Mouse (Mus musculus): Measurements from ENCODE around the gene Eya4.

The Eya4 gene

DNA sequence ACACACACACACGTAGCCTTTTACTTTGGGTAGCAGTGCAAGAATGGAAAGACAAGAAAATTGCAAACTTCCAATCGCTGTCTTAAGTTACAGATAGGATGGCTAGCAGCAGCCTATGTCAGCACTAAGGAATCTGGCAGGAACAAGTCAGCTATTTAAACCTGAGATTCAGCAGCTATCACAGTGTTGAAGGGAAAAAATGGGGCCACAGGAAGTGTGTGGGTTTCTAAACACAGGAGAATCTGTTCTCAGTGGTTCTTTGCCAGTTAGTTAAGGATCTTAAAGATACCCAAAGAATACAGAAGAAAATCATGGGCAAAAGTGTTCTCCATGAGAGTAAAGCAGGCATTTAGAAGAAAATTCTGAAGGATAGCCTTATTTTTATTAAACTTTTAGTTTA lies 206.0 kb downstream of the Eya4 start:
- no peak for DNase-seq

DNA sequence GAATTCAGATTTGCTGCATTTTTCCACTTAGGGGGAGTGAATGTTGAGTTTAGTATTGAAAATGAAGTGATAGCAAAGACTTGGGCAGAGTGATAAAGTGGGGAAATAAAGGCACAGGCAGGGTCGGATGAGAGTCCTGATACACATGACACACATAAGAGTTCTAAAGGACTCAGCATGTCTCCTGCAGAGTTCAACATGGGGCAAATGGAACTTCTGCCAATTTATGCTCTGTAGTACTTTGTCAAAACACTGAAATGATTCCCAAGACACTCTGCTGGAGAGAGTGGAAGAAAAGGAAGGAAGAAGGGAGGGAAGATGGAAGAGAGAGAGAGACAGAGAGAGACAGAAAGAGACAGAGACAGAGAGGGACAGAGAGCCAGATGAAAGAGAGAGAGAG lies 222.6 kb downstream of the Eya4 start:
- DNase-seq, result no peak

GRCm38 (mm10) chr10:23127151-23127550 lies 223.4 kb downstream of the Eya4 start:
- no peak for DNase-seq

- no peak for DNase-seq
Observed at GRCm38 (mm10) chr10:23126529-23126928, 224.1 kb downstream of the Eya4 start.

- no peak for DNase-seq
Observed at GRCm38 (mm10) chr10:23120437-23120836, 230.1 kb downstream of the Eya4 start.

GRCm38 (mm10) chr10:23116786-23117410 lies 233.7 kb downstream of the Eya4 start:
- peak; percentile 42 for DNase-seq

GRCm38 (mm10) chr10:23116063-23116462 lies 234.5 kb downstream of the Eya4 start:
- DNase-seq, result no peak

GRCm38 (mm10) chr10:23115321-23115720 lies 235.3 kb downstream of the Eya4 start:
- DNase-seq, result no peak

DNA sequence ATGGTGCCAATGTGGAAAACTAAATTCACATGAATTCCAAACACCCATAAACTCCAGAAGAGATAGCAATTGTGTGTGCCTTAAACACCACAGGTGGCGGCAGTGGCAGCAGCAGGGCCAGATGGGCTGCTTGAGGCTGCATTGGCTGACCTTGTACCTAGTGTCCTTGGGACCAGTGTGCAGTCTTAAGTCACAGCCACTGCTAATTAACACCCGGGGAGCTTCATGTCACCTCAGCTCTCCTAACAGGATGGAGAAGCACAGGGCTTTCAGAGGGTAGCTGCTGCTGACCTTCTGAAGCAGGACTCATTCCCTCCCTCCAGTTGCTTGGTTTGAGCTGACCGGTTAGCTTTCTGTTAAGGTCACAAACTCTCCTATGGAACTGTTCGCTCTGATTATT lies 242.5 kb downstream of the Eya4 start:
- DNase-seq, result no peak

DNA sequence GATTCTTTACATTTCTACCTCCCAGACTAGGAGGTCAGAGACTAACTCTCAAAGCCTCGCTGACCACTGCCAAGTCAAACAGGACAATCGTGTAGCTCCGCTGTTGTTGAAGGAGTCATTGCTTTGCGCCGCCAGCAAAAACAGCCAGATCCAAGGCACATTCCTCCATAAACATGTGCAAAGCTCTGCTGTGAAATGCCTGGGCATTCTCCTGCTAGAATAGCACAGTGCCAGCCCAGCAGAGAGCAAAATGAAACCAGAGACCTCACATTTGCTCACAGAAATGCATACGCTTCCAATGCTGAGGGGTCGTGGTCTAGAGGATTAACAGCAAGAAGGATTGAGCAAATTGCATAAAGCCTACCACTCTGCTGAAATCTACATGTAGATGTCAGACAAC lies 258.1 kb downstream of the Eya4 start:
- no peak for DNase-seq

GRCm38 (mm10) chr10:23091552-23091951 lies 259.0 kb downstream of the Eya4 start:
- DNase-seq, result no peak

- DNase-seq, result no peak
Observed at GRCm38 (mm10) chr10:23090323-23090722, 260.3 kb downstream of the Eya4 start.

DNA sequence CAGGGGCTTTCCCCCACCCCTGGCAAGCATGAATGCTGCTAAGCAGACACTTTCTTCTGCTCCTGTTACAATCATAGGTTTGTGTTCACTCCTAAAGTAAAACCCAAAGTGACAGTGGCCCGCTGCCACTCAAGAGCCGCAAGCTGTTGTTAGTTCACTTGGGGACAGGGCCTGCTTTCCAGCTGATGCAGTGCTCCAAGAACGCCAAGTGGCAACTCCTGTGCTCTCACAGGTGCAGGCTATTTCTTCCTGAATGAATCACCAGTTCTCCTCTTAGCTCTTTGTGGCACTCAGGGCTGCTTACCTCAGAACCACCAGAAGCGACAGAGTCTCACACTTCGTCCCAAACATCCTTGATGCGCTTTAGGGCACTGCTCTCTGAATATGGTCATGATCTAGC lies 261.3 kb downstream of the Eya4 start:
- no peak for DNase-seq

GRCm38 (mm10) chr10:23088764-23089163 lies 261.8 kb downstream of the Eya4 start:
- DNase-seq, result no peak

DNA sequence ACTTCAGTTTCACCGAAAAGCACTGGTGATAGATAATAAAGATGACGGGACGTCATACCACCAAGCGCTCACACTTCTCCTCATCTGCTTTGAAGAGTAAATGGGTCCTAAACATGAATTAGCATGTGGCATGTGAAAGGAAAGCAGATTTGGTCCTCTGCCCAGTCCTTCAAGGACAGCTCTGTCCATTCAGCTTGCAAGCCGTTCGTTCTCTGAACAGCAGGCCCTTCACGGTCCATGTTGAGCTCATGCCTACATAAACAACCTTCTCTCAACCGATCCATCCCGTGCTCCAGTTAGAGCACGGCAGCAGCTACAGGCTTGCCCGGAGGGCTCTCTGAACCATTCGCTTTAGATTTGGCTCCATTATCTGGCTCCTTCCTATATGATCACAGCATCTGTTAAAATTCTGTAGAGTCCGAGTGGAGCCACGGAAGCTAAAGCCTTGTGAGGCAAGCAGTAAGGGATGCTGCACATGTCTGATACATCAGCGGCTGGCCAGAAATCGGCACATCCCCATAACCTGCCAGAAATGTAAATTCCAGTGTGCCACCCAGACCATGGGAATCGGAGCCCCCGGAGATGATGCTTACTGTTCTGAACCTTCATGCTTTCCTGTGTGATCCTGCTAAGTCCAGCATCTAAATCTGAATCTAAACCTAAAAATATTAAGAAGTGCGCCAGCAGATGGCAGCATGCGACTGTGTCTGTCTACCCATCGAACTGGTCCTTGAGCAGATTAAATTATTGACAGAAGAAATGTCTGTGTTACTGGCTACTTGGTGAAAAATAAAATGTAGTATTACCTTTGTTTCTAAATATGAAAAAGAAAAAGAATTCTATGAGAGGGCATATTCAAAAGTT lies 264.0 kb downstream of the Eya4 start:
- DNase-seq, result peak; percentile 72

DNA sequence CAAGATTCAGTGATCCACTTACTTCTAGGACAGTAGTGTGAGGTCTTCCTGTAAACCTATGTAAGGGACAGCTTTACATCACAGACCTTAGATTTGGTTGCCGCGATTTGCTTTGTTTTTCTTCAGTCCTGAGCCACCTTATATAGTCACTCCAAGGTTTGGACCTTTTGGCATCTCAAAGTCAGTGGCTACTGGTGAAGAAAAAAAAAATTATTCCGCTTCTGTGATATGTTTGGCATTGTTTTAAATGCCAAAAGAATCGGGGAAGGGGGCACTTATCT lies 269.1 kb downstream of the Eya4 start:
- DNase-seq, result no peak

DNA sequence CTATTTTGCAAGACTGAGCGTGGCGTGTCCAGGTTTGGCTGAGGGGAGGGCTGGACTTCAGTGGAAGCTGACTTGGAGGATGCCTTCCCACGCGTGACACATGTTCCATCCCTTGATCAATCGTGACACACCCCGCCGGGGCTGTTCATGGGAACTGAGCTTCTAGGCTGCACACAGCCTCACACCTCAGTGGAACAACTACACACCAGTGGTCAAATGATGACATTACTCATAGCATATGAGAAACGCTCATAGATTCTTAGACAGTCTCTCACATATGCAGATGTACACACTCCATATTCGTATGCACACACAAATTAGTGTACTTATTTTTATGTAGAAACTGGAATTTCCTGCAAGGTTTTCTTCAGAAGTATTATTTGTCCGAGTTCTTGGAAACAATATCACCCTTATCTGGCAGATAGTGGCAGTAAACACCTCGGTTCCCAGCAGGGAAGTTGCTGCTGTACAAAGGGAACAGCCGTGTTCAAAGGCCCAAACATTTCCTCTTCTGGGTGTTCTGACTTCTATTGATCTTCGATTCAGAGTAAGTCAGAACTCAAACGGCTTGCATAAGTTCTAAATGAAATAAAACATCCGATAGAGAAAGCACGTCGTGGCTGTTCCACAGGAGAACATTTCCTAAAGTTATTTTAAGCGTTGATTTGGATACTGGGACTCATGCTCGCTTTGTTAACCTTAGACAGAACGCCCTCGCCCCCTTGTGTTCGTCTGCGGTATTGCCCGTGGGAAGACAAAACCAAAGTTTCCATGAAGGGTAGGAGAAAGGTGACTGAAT lies 269.6 kb downstream of the Eya4 start:
- peak; percentile 39 for DNase-seq

GRCm38 (mm10) chr10:23076691-23077385 lies 273.7 kb downstream of the Eya4 start:
- no peak for DNase-seq

DNA sequence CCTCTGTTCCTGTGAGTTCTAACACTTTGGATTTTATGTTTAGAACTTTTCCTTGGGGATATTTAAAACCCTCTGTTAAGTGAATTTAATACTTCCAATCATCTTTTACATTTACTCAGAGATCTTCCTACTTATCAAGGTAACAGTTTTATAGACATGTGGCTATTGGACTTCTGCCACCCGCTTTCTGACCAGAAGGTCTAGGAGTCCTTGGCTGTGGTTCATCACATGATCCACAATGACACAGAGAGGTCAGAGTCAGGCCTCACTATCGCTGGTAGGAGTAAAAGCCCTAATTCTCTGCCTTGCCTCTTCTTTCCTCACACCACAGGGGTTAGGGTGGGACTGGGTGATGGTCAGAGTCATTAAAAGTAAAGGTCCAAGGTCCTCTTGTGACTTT lies 277.2 kb downstream of the Eya4 start:
- DNase-seq, result no peak

GRCm38 (mm10) chr10:23063637-23064036 lies 286.9 kb downstream of the Eya4 start:
- no peak for DNase-seq

GRCm38 (mm10) chr10:23062719-23063118 lies 287.9 kb downstream of the Eya4 start:
- no peak for DNase-seq

- no peak for DNase-seq
Observed at GRCm38 (mm10) chr10:23060694-23061060, 289.9 kb downstream of the Eya4 start.

DNA sequence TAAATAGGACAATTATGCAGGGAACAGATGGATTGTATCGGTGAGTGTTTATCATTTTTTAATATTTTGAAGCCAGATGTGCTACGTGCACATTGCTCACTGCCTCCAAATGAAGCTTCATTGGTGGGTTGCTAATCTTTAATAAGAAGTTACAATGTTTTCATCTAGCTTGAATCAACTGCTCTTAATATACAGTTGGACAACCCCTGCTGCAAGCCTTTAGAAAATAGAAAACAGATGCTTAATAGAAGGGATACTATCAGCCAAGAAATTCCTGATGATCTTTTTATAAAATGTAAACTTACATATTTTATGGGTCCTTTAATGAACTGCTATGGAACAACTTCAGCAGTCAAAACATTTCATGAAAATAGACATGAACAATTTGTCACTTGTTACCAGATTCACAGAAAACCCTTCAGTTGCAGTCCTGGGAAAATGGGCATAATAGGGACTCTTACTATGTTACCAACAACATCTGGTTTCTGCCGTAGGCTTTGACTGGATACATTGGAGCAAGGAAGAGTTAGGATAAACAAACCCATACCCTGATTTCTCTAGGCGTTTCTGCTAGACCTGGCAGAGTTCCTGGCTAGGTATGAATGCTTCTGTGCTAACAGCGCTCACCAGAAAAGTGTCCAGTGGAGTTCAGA lies 290.4 kb downstream of the Eya4 start:
- no peak for DNase-seq

Measured in layer of hippocampus, adult 9-11 months (tissue).